Mouse (Mus musculus): Measurements from ENCODE around the gene Mthfd1. TPM values are rescaled to one million over a fixed set of nuclear protein-coding genes. Genes with fewer than 3 reads are reported as not detected.
A peak's percentile ranks its signal among the peaks of the same experiment; 100 is the strongest.
"Not testable (repeated sequence)": the region's sequence is repeated elsewhere in the genome, so short reads cannot be mapped to it uniquely, and the experiment has no call there.

Gene Mthfd1
- 10 to 100 TPM; 29.4 to 29.7 TPM for total RNA-seq (2021)
- long read RNA-seq, experiment 1, transcript Mthfd1-201 (28 exons, 3,241 nt) = major isoform, 62 of 75 reads
- long read RNA-seq, experiment 1, partial matches to known transcripts = 8 of 75 reads
- long read RNA-seq, experiment 1, other reads (novel, unspliced or antisense) = 4 of 75 reads
- long read RNA-seq, experiment 2, transcript Mthfd1-201 (28 exons, 3,241 nt) = major isoform, 47 of 53 reads
- long read RNA-seq, experiment 2, partial matches to known transcripts = 4 of 53 reads
- long read RNA-seq, experiment 2, other reads (novel, unspliced or antisense) = 2 of 53 reads

DNA sequence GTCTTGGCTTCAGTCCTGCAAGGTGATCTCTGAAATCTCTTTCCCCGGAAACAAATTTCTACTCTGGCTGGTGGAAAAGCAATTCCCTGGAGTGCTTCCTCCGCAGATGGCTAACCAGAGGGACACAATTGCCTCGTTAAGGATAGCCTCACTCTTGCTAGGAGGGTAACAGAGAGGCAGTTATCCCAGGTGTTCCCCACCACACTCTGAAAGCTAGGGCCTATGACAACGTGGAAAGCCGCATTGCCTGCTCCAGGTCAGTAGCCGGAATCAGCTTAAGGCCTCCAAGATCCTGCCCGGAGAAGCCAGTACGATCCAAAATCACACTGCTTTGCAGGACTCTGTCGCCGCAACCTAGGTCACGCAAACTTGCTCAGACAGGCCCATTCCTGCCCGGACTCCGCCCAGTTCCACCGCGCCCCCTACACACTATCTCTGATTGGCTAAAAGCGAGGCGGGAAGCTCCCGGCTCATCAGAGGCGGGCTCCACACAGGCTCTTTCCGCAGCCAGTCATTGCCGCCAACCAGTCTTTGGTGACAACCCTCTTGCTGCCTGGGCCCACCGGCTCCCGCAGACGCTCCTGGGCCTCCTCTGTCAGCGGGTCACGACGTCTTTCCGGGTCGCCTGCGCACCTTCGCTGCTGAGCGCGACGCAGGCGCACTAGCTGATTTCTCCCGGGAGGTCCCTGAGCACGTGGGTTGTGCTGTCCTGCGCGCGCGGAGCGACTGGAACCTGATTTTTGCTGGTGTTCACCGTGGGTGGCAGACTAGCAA is at the start of gene Mthfd1:
Gene Mthfd1, plus strand, starts transcription at position 574 of the 774 bp plus-strand sequence.
- intact Hi-C loops (cut with DNase I) = no loop called here
- peak; percentile 91 for DNase-seq

- no peak for DNase-seq
- intact Hi-C loops (cut with DNase I) = no loop called here
Observed at GRCm38 (mm10) chr12:76209429-76209974, 45.6 kb upstream of the Mthfd1 start.

DNA sequence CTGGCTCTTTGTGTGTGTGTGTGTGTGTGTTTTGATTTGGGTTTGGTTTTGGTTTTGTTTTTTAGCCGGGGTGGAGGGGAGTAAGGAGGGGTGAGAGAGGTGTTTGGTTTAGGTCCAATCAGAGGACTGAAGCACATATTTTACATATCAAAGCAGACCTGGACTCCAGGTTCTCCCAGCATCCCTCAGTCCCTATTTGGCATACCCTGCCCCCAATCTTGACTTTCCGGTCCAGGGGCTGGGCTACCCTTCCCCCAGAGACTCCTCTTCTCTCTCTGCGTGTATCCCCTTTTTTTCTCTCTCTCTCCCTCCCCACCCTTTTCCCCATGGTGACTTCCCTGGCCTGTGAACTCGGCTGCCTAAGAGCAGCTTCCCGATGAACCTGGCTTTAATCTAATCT is 40.0 kb upstream of the Mthfd1 start:
- intact Hi-C loops (cut with DNase I) = no loop called here

GRCm38 (mm10) chr12:76216716-76217115 is 38.4 kb upstream of the Mthfd1 start:
- no peak for DNase-seq
- intact Hi-C loops (cut with DNase I) = no loop called here

More for the DNA sequence above, 40.0 kb upstream of the Mthfd1 start:
- DNase-seq = no peak

DNA sequence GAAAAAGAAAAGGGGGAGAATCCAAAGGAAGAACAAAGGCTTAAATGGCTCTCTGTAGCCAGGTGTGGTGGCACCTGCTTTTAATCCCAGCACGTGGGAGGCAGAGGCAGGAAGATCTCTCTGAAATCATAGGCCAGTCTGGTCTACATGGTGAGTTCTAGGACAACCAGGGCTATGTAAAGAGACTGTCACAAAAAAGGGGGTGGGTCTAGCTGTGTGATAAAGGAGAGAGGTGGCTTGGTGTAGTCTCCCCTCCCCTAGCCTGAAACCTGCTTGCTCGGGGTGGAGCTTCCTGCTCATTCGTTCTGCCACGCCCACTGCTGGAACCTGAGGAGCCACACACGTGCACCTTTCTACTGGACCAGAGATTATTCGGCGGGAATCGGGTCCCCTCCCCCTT is 33.0 kb upstream of the Mthfd1 start:
- DNase-seq; intact Hi-C loops (cut with DNase I): not testable (repeated sequence)

GRCm38 (mm10) chr12:76230644-76231043 is 24.5 kb upstream of the Mthfd1 start:
- DNase-seq = no peak
- intact Hi-C loops (cut with DNase I) = no loop called here

GRCm38 (mm10) chr12:76235253-76235652 is 19.8 kb upstream of the Mthfd1 start:
- DNase-seq = no peak
- intact Hi-C loops (cut with DNase I) = no loop called here

DNA sequence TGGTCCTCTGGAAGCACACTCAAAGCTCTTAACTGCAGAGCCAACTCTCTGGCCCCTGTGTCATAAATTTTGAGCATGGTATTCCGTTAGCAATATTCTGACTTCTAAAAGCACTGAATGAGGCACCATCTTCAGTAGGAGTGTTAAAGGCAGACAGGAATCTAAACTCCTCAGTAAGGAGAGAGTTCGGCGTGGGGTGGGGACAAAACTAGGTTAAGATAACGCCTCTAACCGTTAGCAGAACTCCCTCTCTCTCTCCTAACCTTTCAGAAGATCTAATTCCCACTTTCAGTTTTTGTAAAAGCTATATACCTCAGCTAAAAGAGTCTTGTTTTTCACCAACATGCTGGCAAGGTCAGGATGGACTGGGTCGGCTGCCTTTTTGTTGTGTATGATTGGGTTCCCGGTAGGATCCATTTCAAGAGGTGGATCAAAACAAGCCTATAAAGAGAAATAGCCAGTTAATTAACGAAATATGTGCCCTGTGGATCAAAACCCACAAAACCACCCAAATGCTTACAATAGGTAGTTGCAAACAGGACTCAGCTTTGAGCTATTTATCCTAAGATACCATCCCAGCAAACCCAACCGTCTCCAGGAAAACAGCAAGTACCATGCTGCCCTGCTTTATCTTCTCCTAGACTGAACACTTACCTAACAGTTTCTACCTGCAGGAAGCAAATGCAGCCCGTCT is 15.8 kb upstream of the Mthfd1 start:
- no peak for DNase-seq
- intact Hi-C loops (cut with DNase I) = no loop called here

DNA sequence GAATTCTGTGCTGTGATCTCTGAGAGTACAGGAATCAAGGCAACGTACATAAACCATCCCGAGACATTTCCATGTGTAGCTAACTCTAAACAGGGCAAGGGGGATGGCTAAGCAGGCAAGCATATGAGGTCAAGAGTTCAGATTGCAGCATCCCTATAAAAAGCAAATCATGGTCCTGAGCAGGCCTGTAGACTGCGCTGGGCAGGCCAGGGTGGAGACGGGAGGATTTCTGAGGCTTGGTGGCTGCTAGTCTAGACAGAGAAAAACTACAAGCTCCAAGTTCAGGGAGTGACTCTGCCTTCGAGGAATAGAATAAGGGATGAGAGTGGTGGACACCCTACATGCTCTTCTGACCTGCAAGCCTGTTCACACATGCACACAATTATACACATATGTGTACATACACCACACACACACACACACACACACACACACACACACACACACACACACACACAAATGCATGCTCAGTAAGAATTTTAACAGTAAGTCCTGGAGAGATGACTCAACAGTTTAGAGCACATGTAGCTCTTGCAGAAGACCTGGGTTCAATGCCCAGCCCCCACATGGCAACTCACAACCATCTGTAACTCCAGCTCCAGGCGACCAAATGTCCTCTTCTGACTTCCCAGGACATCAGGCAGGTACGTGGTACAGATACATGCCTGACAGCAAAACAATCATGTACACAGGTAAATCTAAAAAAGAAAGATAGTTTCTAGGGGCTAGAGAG is 15.1 kb upstream of the Mthfd1 start:
- DNase-seq = no peak
- intact Hi-C loops (cut with DNase I) = no loop called here

DNA sequence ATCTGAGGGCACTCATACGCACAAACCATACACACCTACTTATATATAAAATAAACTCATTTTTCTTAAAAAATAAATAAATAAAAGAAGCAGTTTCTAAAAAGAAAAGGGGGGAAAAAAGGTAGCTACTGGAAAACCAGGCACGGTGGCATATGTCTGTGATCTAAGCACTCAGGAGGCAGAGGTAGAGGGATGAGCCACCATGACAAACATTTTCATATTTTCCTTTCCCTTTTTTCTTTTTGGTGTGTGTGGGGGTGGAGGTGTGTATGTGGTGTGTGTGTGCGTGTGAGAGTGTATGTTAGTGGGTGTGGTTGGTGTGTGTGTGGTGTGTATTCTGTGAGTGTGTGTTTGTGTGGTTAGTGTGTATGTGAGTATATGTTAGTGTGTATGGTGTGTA is 14.4 kb upstream of the Mthfd1 start:
- intact Hi-C loops (cut with DNase I) = no loop called here
- no peak for DNase-seq

- intact Hi-C loops (cut with DNase I) = no loop called here
- no peak for DNase-seq
Observed at GRCm38 (mm10) chr12:76241084-76241483, 14.0 kb upstream of the Mthfd1 start.

GRCm38 (mm10) chr12:76241833-76242232 is 13.3 kb upstream of the Mthfd1 start:
- intact Hi-C loops (cut with DNase I) = no loop called here
- DNase-seq = no peak

DNA sequence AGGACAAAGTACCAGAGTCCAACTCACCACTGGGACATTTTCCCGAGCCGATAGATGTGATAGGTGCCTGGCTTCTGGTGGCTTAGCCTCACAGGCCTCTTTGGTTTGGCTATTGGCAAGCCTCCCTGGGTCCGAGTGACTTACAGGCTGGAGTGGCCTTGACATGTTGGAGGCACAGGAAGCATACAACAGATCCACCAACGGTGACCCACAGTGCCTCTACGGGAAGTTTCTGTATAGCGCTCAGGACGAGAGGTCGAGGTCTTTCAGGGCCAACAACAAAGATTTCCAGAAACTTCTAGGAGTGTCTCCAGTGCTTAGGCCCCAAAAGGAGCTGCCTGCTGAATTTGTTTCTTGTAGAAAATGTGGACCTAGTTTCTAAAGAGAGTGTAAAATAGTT is 10.1 kb upstream of the Mthfd1 start:
- DNase-seq = no peak
- intact Hi-C loops (cut with DNase I) = no loop called here

DNA sequence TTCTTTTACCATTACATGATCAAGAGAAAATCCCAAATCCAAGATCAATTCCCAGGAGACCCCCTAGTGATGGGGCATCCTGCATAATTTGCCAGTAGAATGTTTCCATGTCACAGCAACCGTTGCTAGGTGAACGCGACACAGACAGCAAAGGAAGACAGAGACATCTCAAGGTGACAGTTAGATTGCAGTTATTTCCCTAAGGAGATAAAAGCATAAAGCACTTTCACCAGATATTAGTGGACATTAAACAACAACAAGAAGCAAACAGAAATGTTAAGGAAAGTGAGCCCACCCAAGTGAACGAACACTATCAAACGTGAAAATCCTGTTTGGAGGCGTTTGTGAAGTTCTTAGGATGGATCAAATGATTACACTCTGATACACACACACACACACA is 8.5 kb upstream of the Mthfd1 start, which contains the start of gene Tex21:
Gene Tex21, minus strand, starts transcription at position 101 of the 400 bp plus-strand sequence.
- intact Hi-C loops (cut with DNase I) = no loop called here

DNA sequence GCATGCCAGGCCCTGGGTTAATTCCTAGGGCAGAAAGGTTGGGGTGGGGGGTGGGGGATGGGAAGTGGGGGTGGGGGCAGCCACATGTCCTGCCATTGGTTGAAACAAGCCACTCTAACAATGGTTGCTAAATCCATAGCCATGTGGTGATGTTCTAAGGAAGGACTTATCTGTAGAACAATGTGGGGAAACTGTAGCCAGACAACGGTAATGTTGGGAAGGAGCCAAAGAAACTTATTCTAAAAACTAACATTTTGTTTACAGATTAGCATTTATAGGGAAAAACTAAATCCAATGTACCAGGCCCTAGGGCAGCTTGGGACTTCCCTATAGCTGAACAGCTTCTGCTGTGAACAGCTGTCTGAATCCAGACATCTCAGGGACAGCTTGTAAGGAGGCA is 2.0 kb upstream of the Mthfd1 start:
- intact Hi-C loops (cut with DNase I) = no loop called here
- DNase-seq = no peak

More for the DNA sequence above, 8.5 kb upstream of the Mthfd1 start, which contains the start of gene Tex21:
- no peak for DNase-seq

DNA sequence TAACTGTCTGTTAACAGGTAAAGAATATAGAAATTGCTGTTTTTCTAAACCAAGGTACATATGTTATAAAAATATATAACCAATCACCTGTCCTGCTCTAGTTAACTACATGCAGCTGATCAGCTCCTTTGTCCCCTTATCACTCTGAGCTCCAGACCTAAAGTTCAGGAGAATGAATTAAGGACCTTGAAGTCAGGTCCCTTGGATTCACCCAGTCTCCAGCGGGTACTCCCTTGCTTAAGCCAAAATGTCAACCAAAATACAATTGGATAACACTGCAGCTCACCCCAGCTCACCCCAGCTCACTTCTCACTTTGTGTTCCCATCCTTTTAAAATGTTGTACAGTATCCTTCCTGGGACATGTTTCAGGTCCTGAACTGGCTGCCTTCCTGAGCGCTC is 1.5 kb upstream of the Mthfd1 start:
- DNase-seq = no peak
- intact Hi-C loops (cut with DNase I) = no loop called here

- no peak for DNase-seq
- intact Hi-C loops (cut with DNase I) = no loop called here
Observed at GRCm38 (mm10) chr12:76253991-76254390, 1.1 kb upstream of the Mthfd1 start.

GRCm38 (mm10) chr12:76255499-76255875 is 389 bp downstream of the Mthfd1 start:
- intact Hi-C loops (cut with DNase I) = no loop called here
- peak in 1 of 2 experiments; percentile 17 for DNase-seq

- intact Hi-C loops (cut with DNase I) = no loop called here
- peak in 1 of 2 experiments; percentile 9 for DNase-seq
Observed at GRCm38 (mm10) chr12:76256114-76256843, 1.2 kb downstream of the Mthfd1 start.

Measured in heart, postnatal 14 days (tissue).